Mouse (Mus musculus) brain, embryonic 14.5 days (tissue): ENCODE data around the gene Kcnip3.

Source experiments
- CTCF ChIP-seq: fragments of 200-500 bp; IDR thresholded peaks from 2 replicates; pipeline ENCODE4 v1.5.1; 2012; ENCODE audit warnings: inconsistent platforms, mild to moderate bottlenecking, moderate library complexity, borderline replicate concordance; ENCODE audit not compliant: insufficient read depth, insufficient read length; ENCODE audit errors: extremely low read depth
- POLR2A ChIP-seq: fragments of 200-500 bp; IDR thresholded peaks from 2 replicates; pipeline ENCODE4 v1.6.1; 2012; ENCODE audit warnings: mild to moderate bottlenecking, inconsistent platforms, borderline replicate concordance; ENCODE audit not compliant: poor library complexity, insufficient read depth, insufficient read length, severe bottlenecking; ENCODE audit errors: extremely low read depth

DNA sequence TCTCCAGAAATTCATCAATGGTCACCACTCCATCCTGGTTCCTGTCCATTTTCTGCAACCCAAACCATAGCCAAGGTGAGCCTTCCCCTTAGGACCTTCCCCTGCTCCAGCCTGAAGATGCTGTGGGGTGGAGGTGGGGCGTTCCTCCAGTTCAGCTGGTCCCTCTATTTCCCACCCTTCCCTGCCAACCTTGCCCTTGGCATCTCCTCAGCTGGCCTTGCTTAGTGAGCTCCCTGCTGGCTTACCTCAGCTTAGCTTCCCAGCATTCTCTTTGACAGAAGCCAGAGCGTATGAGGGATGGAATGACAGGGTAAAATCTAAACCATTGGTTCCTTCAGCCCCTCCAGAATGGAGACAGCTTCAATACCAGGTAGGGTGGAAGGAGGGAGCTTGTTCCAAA, 62.6 kb downstream of the Kcnip3 start:
- TF ChIP-seq CTCF (no peak), POLR2A (no peak)
